Mouse (Mus musculus) cerebellum, postnatal 14 days (tissue): ENCODE data around the gene Ephb4.

ENCODE experiments used
- DNase-seq, 2 experiments: peaks; one replicate each; pipeline ENCODE4 v3.0.0; 2021; ENCODE audit warnings: mixed read lengths in 2 of 2

Gene Ephb4

DNA sequence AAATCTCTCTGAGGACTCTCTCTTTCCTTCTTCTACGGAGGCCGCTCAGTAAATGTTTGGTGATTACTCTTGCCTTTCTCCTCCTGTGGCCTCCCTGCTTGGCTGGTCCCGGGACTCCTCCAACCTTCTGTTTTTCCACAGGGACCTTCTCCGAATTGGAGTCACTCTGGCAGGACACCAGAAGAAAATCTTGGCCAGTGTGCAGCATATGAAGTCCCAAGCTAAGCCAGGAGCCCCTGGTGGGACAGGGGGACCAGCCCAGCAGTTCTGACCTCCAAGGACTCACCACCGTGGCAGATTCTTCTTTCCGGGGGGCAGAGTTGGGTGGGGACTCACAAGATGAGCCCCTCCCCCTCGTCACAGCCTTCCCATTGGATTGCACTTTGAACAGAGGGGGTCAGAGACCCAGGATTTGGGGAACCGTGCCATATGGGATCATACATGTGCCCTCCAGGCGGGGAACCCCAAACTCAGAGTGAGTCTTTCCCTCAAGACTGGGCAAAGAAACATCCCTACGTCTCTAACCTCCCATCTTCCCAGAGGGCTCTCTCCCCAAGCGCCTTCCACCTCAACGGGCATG, 23.6 kb downstream of the Ephb4 start:
- DNase-seq: no peak

DNA sequence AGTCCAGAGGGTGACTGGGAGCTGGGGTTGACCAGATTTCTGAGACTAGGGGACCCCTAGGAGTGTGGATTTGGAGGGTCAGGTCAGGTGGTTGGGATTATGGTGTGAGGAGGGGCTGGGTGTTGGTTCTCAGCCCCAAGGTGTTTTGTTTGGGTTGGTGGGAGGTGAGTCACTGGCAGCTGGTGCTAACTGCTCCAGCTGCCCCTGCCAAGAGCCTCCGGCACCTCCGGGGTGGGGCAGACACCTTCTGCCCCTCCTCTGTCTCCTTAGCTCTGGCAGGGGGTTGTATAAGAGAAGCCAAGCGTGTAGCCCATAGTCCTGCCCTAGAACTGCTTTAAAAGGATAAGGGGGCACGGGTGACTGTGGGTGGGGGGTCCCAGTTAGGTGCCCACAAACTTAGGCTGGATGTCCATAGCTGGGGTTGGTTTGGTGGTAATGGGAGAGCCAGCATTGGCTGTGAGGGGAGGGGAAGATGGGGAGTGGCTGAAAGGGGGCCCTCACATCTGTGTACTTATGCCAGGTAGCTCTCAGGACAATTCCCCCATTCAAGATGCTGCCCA, 24.7 kb downstream of the Ephb4 start:
- no peak for DNase-seq

DNA sequence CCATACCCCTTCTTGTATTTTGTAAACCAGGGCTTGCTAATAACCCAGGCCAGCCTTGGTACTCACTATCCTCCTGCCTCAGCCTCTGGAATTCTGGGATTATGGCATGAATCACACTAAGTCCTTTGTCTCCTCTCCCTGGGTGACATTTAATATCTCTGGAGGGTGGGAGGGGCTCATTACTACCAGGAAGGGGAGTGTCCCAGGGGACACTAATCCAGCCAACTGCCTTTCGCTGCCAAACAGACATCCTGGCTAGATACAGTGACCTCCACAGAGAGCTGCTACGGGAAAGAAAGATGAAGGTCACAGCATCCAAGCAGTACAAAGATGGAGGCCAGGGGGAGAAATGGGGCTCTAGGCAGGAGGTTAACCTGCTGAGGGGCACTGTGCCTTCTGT, 25.7 kb downstream of the Ephb4 start:
- DNase-seq: no peak

DNA sequence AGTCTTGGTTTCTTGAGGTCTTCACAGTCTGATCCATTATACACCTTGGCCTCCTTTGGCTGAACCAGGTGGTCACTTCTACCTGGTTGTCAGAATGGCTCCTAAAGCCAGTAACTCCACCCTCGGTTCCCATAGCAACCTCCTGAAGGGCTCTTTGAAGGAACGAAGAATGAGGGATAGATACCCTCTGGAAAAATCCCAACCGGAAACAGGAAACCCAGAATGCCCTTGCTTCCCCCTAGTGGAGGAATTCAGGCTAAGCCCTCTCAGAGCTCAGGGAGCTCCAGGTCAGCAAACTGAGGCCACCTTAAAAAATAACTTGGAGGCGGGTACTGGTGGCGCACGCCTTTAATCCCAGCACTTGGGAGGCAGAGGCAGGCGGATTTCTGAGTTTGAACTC, 26.3 kb downstream of the Ephb4 start:
- DNase-seq: peak in 1 of 2 experiments; percentile 25

DNA sequence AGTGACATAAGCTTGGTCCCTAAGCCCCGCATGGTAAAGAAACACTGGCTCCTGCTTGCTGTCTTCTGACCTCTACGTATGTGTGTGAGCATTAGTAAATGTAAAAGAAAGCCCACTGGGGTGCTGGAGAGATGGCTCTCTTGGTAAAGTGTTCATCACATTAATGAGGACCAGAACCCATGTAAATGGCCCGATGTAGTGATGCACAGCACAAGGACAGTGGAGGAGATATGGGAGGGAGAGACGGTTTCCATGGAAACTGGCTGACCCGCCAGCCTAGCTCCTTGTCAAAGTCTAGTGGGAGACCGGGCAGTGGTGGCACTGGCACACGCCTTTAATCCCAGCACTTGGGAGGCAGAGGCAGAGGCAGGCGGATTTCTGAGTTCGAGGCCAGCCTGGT, 26.8 kb downstream of the Ephb4 start:
- no peak for DNase-seq

DNA sequence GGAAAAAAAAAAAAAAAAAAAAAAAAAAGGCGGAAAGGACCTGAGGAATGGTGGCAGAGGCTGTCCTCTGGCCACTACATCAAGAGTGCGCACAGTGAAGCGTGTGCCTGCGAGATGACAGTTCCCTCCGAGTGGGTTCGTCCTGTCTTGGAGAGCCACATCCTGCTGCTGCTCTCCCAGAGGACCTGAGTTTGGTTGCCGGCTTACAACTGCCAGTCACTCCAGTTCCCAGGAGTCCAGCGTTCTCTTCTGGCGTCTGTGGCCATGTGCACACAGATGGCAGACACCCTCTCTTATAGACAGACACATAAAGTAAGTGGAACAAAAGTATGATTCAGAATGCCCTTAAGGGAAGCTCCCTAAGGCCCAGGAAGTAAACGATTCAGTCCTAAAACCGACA, 27.3 kb downstream of the Ephb4 start:
- DNase-seq: no peak

DNA sequence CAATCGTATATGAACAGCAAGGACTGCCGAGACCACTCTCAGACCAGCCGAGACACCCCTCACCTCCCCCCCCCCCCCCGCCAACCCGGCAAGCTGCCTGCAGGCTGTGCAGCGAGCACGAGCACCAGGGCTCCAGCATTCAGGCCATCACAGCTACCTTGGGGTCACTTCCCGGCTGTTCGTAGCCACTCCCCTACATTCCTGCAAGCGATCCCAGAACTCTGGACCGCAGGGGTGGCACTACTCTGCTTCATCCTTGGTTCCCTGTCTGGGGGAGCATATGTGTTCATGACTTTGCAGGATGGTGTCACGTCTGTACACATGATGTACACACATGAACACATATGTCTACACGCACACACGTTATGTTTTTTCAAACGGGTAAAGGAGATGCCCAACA, 27.7 kb downstream of the Ephb4 start:
- no peak for DNase-seq

DNA sequence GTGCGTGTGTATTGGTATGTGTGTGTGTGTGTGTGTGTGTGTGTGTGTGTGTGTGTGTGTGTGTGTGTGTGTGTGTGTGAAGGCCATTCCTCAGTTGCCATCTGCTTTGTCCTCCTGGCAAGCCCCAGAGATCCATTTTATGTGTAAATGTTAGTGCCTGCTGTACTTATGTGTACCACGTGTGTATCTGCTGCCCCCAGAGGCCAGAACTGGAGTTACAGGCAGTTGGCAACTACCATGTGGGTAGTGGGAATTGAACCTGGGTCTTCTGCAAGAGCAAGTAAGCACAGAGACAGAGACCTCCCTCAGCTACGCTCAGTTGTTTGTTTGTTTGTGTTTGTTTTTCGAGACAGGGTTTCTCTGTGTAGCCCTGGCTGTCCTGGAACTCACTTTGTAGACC, 31.2 kb downstream of the Ephb4 start:
- peak; percentile 71 to 83 for DNase-seq

DNA sequence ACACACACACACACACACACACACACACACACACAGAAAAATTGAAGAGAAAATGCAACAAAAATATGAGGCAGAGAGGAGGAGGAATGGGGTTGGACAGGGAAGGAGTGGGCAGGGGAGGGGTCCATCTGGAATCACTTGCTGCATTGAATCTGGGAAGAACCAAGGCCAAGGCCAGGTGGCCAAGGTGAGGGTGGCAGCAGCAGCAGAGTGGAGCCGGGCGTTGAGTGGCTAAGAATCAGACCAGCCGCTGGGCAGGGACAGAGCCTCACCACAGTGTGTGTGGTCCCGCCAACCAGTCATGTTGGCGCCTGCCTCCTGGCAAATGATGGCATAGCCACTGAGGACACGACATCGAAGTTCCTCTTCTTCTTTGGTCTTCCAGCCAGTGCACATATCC, 33.5 kb downstream of the Ephb4 start:
- DNase-seq: peak; percentile 29 to 55

DNA sequence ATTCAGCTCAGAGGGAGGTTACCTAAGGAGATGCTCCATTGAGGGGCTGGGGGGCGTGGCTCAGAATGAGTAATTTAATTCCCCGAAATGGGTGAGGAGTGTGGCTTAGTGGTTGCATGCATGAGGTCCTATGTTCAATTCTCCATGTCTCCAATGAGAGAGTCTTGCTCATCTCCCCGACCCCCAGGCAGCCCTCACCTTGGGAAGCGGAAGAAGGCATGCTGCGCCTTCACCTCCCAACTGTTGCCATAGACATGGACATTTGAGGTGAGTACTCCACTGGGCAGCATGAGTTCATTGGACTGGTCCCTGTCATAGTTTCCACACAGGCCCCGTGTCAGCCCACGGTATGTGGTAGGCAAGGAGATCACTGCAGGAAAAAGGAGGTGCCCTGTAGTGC, 36.8 kb downstream of the Ephb4 start:
- no peak for DNase-seq

DNA sequence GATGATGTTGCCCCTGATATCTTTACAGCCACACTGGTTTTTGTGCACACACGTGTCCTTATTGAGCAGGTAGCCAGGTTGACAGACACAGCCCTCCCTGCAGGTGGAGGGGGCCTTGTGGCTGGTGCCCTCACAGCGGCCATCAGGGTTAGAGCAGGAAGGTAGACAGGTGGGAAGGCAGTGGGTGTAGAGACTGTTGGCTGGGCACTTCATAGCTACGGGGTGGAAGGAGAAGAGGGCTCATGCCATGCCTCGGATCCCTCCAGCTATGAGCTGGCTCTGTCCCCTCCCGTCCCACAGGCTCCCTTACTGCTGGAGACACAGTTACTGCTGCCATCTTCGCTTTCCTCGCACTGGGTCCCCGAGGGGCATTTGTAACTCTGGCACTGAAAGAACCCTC, 41.7 kb downstream of the Ephb4 start:
- peak; percentile 36 to 58 for DNase-seq

DNA sequence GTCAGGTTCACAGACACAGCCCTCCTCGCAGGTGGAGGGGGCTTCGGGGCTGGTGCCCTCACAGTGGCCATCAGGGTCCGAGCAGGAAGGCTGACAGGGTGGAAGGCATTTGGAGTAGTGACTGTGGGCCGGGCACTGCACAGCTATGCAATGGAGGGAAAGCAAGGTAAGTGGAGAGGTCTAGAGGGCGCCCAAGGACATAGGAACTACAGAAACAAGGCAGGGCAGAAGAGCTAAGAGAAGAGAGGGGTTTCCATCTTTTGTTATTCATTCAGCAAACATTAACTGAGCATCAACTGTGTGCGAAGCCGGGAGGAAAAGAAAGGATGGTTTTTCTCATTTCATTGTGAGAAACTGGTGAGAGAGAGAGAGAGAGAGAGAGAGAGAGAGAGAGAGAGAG, 44.5 kb downstream of the Ephb4 start:
- no peak for DNase-seq

DNA sequence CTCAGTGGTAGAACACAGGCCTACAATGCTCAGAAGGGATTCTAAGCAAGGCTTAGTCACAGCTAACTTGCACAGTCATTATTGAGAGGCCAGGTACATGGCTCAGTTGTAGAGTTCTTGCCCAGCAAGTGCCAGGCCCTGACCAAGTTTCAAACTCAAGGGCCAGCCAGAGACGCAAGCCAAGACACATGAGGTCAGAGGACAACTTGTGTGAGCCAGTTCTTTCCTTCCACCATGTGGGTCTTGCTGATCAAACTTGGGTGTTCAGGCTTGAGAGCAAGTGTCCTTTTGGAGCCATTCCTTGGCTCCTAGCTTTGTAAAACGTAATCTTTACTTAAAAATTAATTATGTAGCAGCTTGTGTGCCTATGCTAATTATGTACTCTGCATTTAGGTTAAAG, 54.2 kb downstream of the Ephb4 start:
- no peak for DNase-seq

DNA sequence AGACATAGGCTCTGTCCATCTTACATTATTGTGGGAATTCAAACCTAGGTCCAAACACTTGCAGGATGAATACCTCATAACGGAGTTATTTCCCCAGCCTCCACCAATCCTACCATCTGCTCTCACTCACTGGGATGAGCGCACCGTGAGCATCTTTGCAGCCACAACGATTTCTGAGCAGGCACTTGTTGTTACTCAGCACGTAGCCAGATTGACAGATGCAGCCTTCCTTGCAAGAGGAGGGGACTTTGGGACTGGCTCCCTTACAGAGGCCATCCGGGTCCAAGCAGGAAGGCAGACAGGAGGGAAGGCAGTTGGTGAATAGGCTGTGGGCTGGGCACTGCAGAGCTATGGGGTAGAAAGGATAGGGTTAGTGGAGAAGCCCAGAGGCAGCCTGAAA, 59.5 kb downstream of the Ephb4 start:
- peak; percentile 56 to 70 for DNase-seq

DNA sequence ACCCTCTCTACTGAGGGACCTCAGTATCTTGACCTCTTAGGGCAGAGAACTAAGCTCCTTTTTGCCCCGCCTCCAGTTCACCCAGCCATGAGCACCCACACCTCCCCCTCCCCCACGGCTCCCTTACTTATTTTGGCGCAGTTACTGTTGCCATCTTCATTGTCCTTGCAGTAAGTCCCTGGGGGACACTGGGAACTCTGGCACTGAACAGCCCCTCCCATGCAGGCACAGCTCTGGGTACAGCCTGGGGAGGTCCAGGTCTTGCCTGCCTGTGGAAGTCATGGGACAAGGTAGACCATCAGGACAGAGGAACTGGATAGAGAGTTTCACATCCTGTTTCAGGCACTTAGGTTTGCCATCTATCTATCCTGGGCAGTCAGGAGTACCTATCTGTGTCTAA, 60.2 kb downstream of the Ephb4 start:
- no peak for DNase-seq

DNA sequence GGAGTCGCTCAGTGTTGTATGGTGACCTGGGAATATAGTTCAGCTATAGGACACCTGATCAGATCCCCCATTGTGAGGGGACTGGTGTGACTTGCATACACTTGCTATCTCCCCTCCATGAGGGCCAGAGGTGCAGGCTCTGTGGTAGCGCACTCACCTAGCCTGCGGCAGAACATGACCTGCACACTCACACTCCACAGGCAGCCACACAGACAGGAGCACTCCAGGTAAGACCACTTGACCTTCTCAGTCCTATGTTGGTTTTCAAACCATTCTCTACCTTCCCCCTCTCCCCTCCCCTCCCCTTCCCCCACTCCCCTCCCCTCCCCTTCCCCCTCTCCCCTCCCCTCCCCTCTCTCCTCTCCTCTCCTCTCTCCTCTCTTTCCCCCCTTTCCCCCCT, 60.6 kb downstream of the Ephb4 start:
- no peak for DNase-seq

DNA sequence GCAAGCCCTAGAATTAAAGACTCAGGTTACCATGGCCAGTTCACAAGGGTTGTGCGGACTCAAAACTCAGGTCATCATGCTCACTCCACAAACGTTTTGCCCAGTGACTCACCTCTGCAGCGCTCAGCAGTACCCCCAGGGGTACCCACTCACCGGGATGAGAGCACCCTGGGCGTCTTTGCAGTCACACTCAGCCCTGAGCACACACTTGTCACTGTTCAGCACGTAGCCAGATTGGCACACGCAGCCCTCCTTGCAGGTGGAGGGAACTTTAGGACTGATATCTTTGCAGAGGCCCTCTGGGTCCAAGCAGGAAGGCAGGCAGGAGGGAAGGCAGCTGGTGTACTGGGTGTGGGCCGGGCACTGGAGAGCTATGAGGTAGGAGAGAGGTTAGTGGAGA, 61.3 kb downstream of the Ephb4 start:
- DNase-seq: no peak

DNA sequence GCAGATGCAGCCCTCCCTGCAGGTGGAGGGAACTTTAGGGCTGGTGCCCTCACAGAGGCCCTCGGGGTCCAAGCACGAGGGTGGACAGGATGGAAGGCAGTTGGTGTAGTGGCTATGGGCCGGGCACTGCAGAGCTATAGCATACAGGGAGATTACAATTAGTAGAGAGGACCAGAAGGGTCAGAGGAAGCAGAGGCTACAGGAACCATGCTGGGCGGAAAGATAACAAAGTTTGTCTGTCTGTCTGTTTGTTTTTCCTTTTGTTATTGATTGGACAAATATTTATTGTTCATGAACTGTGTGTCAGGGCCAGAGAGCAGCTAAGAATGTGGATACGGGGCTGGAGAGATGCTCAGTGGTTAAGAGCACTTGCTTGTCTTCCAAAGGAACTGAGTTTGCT, 64.3 kb downstream of the Ephb4 start:
- DNase-seq: no peak

DNA sequence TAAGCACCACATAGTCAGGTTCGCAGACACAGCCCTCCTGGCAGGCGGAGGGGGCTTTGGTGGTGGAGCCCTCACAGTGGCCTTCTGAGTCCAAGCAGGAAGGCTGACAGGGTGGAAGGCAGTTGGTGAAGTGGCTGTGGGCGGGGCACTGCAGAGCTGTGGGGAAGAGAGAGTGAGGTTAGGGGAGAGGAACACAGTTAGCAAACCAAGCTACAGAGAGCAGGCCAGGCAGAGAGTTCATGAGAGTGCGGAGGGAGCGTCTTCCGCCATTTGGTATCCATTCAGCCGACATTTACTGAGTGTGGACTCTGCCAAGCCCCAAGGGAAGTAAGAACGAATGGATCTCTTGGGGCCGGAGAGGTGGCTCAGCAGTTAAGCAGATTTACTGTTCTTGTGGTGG, 69.2 kb downstream of the Ephb4 start:
- DNase-seq: no peak

DNA sequence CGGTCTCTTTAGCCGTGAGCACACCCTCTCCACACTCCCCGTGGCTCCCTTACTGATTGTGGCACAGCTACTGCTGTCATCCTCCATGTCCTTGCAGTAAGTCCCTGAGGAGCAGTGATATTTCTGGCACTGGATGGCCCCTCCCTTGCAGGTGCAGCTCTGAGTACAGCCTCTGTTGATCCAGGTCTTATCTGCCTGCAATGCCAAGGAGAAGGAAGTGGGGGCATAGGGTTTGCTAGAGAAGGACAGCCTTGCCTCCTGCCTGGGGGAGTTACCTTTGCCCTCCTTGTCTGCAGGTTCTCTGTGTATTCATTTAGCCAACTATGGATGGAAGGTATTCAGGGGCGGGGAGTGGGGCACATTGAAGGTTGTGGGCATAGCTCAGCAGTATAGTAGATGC, 69.9 kb downstream of the Ephb4 start:
- DNase-seq: no peak

DNA sequence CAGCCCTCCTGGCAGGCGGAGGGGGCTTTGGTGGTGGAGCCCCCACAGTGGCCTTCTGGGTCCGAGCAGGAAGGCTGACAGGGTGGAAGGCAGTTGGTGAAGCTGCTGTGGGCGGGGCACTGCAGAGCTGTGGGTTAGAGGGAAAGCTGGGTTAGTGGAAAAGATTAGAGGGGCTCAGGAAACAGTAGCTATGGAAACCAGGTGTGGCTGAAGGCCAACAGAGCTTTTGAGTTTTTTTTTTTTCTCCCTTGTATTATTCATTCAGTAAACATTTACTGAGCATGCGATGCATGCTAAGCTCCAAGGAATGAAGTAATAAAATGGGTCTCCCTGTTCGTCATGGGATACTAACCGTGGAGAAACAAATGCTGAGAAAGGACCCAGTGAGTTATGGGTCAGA, 75.7 kb downstream of the Ephb4 start:
- no peak for DNase-seq
